7 mouse cellular contexts compared by ENCODE assay signal in the genomic region with DNA sequence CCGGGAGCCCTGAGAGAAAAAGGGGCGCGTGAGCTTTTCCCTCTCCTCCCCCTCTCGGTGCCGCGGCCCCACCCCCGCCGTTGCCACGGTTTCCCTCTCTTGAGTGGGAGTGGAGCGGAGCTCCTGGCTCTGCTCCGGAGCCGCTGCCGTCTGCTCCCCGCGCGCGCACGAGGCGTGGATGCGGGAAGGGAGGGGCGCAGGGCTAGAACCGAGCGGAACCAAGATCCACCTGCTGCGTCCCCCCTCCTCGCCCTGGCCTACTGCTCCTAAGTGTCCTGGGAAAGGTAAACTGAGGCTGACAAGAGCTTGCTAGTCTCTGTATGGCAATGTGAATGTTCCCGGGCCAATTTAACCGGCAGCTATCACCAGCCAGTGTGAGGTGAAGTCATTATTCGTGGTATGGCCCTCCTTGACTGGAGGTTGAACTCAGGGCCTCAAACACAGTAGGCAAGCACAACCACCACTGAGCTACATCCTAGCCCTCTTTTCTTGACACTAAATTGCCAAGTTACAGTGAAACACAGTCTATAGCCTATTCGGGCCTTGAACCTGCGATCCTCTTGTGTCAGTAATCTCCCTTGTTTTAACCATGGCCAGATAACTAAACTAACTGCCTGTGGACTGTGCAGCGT. TPM values are rescaled to one million over a fixed set of nuclear protein-coding genes. Genes with fewer than 3 reads are reported as not detected.
DNase-seq lines count a peak whose midpoint lies in the region; ATAC-seq and TF ChIP-seq lines count a peak whose summit lies in the region.

No protein-coding gene starts in this region.

- peak overlapping the region; percentile 86 for H3K4me3 ChIP-seq in left cerebral cortex, adult 2 months
- peak overlapping the region; percentile 68 for H3K4me3 ChIP-seq in forebrain, embryonic 10.5 days
- peak overlapping the region; percentile 60 for H3K4me3 ChIP-seq in intestine, embryonic 16.5 days (ENCODE audit: low read length)
- H3K4me3 ChIP-seq in lung, postnatal 0 days (ENCODE audit: low read depth, low read length) = peak overlapping the region; percentile 67
- peak overlapping the region; percentile 77 for H3K4me3 ChIP-seq in small intestine, adult 2 months (ENCODE audit: low read depth, low read length)

- H3K27ac ChIP-seq in left cerebral cortex, adult 2 months = peak overlapping the region; percentile 97
- peak overlapping the region; percentile 90; the same call in 1 of the 2 replicates for H3K27ac ChIP-seq in forebrain, embryonic 10.5 days
- H3K27ac ChIP-seq in intestine, embryonic 16.5 days (ENCODE audit: low read length) = peak overlapping the region; percentile 94
- H3K27ac ChIP-seq in lung, postnatal 0 days (ENCODE audit: low read length) = peak overlapping the region; percentile 32; the same call in 1 of the 2 replicates
- H3K27ac ChIP-seq in small intestine, adult 2 months (ENCODE audit: insufficient read depth, low read depth, low read length) = peak overlapping the region; percentile 97

- peak overlapping the region; percentile 100 for H3K4me2 ChIP-seq in intestine, embryonic 16.5 days (ENCODE audit: low read depth, low read length)
- peak overlapping the region; percentile 100 for H3K4me2 ChIP-seq in lung, postnatal 0 days (replicated peaks; ENCODE audit: low read depth, low read length)

- no peak for TF ChIP-seq POLR2A in small intestine, adult 2 months (IDR thresholded peaks at IDR 0.05; ENCODE audit: low read depth, low read length)

- ATAC-seq in intestine, embryonic 16.5 days = no peak
- ATAC-seq in lung, postnatal 0 days = no peak

- DNase-seq in left cerebral cortex, adult 2 months (ENCODE audit: extremely low spot score in 1 of 2, low spot score in 2 of 2) = peak; percentile 77 to 79
- DNase-seq in left cerebral cortex, postnatal 4 days = no peak
- no peak for DNase-seq in forebrain, embryonic 10.5 days (ENCODE audit: extremely low spot score, low spot score)
- no peak for DNase-seq in lung, postnatal 0 days (ENCODE audit: low spot score)
- DNase-seq in adrenal gland, adult 18-20 months (ENCODE audit: low spot score in 2 of 2) = no peak

- H3K9ac ChIP-seq in intestine, embryonic 16.5 days (ENCODE audit: low read depth, low read length) = peak overlapping the region; percentile 74
- H3K9ac ChIP-seq in lung, postnatal 0 days (replicated peaks; ENCODE audit: low read depth) = no peak overlapping the region

- no peak for TF ChIP-seq EP300 in lung, postnatal 0 days (IDR thresholded peaks at IDR 0.05)

- intact Hi-C loops in left cerebral cortex, adult 2 months (cut with DNase I) = no loop called here
- intact Hi-C loops in left cerebral cortex, postnatal 4 days (cut with DNase I) = no loop called here

- WGBS in forebrain, embryonic 10.5 days = 9% methylated on average over 23 of the region's 31 CpGs
- 8% methylated on average over 31 of the region's 31 CpGs for WGBS in intestine, embryonic 16.5 days
- 12% methylated on average over 13 of the region's 31 CpGs for WGBS in lung, postnatal 0 days
- 5% methylated on average over 31 of the region's 31 CpGs for WGBS in small intestine, adult 2 months

- H3K27me3 ChIP-seq in forebrain, embryonic 10.5 days (ENCODE audit: poor library complexity, severe bottlenecking) = peaks cover 93% of the 10 kb centered on the region
- peaks cover 4% of the 10 kb centered on the region; the same call in 1 of the 2 replicates for H3K27me3 ChIP-seq in intestine, embryonic 16.5 days (replicated peaks; ENCODE audit: control insufficient read depth, insufficient read depth, low read length)
- H3K27me3 ChIP-seq in lung, postnatal 0 days (replicated peaks; ENCODE audit: insufficient read depth, low read length) = peaks cover 17% of the 10 kb centered on the region; the same call in 1 of the 2 replicates
- no peaks in the 10 kb centered on the region for H3K27me3 ChIP-seq in small intestine, adult 2 months (ENCODE audit: control insufficient read depth, insufficient read depth, low read length)

- peaks cover 50% of the 10 kb centered on the region for H3K4me1 ChIP-seq in forebrain, embryonic 10.5 days
- peaks cover 32% of the 10 kb centered on the region for H3K4me1 ChIP-seq in intestine, embryonic 16.5 days (ENCODE audit: control insufficient read depth, insufficient read depth, low read length)
- peaks cover 25% of the 10 kb centered on the region for H3K4me1 ChIP-seq in lung, postnatal 0 days (ENCODE audit: insufficient read depth, low read depth, low read length)
- H3K4me1 ChIP-seq in small intestine, adult 2 months (ENCODE audit: control insufficient read depth, insufficient read depth, insufficient read length, low read length) = peaks cover 21% of the 10 kb centered on the region

- no peaks in the 10 kb centered on the region for H3K9me3 ChIP-seq in forebrain, embryonic 10.5 days
- no peaks in the 10 kb centered on the region for H3K9me3 ChIP-seq in intestine, embryonic 16.5 days (ENCODE audit: control insufficient read depth, low read length)
- H3K9me3 ChIP-seq in lung, postnatal 0 days (ENCODE audit: low read length) = no peaks in the 10 kb centered on the region

- TF ChIP-seq CTCF in left cerebral cortex, adult 2 months (IDR thresholded peaks at IDR 0.05) = no peak
- TF ChIP-seq CTCF in lung, postnatal 0 days (IDR thresholded peaks at IDR 0.05) = no peak
- TF ChIP-seq CTCF in small intestine, adult 2 months (IDR thresholded peaks at IDR 0.05; ENCODE audit: extremely low read depth, insufficient read length, insufficient replicate concordance, low read depth, low read length) = no peak

- H3K36me3 ChIP-seq in forebrain, embryonic 10.5 days (replicated peaks) = no peaks in the 10 kb centered on the region
- H3K36me3 ChIP-seq in intestine, embryonic 16.5 days (ENCODE audit: control insufficient read depth, insufficient read depth, low read length) = no peaks in the 10 kb centered on the region
- no peaks in the 10 kb centered on the region for H3K36me3 ChIP-seq in lung, postnatal 0 days (ENCODE audit: insufficient read depth, low read length)
- no peaks in the 10 kb centered on the region for H3K36me3 ChIP-seq in small intestine, adult 2 months (ENCODE audit: control insufficient read depth, insufficient read depth, low read length)

RNA-seq across cellular contexts. Expression of a gene that starts 1.2 kb away (rescaled TPM):
- total RNA-seq in left cerebral cortex, adult 2 months (2021) = 100 to 1,000 TPM; 186 to 195 TPM
- total RNA-seq in left cerebral cortex, postnatal 4 days (2021) = 10 to 100 TPM; 15.1 to 19.5 TPM
- 1.2 and 1.8 TPM in 2 replicates for polyA plus RNA-seq in forebrain, embryonic 10.5 days (2016; fragmentation: Nextera tagmentation; extraction: Ambion mirVana)
- 7.5 and 7.9 TPM in 2 replicates for polyA plus RNA-seq in intestine, embryonic 16.5 days (2015; fragmentation: Nextera tagmentation; extraction: Ambion mirVana)
- 6.5 and 6.6 TPM in 2 replicates for polyA plus RNA-seq in lung, postnatal 0 days (2015; fragmentation: Nextera tagmentation; extraction: Ambion mirVana)
- 21.6 and 39.7 TPM in 2 replicates for polyA plus RNA-seq in small intestine, adult 2 months (2012; rRNA removed)
- total RNA-seq in adrenal gland, adult 18-20 months (2021) = 1 to 10 TPM; 2.1 to 4.0 TPM

RNA-seq across cellular contexts. Expression of a gene that starts 16.9 kb away (rescaled TPM):
- total RNA-seq in left cerebral cortex, adult 2 months (2021) = 10 to 100 TPM; 22.5 to 25.0 TPM
- 1 to 10 TPM; 1.3 to 2.3 TPM for total RNA-seq in left cerebral cortex, postnatal 4 days (2021)
- 0.33 TPM in 1 of 2 replicates, not detected in the other for polyA plus RNA-seq in forebrain, embryonic 10.5 days (2016; fragmentation: Nextera tagmentation; extraction: Ambion mirVana)
- polyA plus RNA-seq in intestine, embryonic 16.5 days (2015; fragmentation: Nextera tagmentation; extraction: Ambion mirVana) = 0.86 and 1.1 TPM in 2 replicates
- 0.79 and 1.3 TPM in 2 replicates for polyA plus RNA-seq in lung, postnatal 0 days (2015; fragmentation: Nextera tagmentation; extraction: Ambion mirVana)
- polyA plus RNA-seq in small intestine, adult 2 months (2012; rRNA removed) = 1.8 and 2.0 TPM in 2 replicates
- total RNA-seq in adrenal gland, adult 18-20 months (2021) = 1 to 10 TPM in 1 of 2 experiments, under 1 TPM in 1; 0.99 to 1.1 TPM

RNA-seq across cellular contexts. Expression of a gene that starts 44.0 kb away (rescaled TPM):
- 10 to 100 TPM; 18.6 to 19.5 TPM for total RNA-seq in left cerebral cortex, adult 2 months (2021)
- total RNA-seq in left cerebral cortex, postnatal 4 days (2021) = 10 to 100 TPM; 17.6 to 18.4 TPM
- 42.3 and 43.5 TPM in 2 replicates for polyA plus RNA-seq in forebrain, embryonic 10.5 days (2016; fragmentation: Nextera tagmentation; extraction: Ambion mirVana)
- 22.9 and 23.8 TPM in 2 replicates for polyA plus RNA-seq in intestine, embryonic 16.5 days (2015; fragmentation: Nextera tagmentation; extraction: Ambion mirVana)
- polyA plus RNA-seq in lung, postnatal 0 days (2015; fragmentation: Nextera tagmentation; extraction: Ambion mirVana) = 10.0 and 11.0 TPM in 2 replicates
- polyA plus RNA-seq in small intestine, adult 2 months (2012; rRNA removed) = 12.8 and 18.2 TPM in 2 replicates
- 10 to 100 TPM; 12.5 to 14.4 TPM for total RNA-seq in adrenal gland, adult 18-20 months (2021)

RNA-seq across cellular contexts. Expression of a gene that starts 54.2 kb away (rescaled TPM):
- 100 to 1,000 TPM; 203 to 208 TPM for total RNA-seq in left cerebral cortex, adult 2 months (2021)
- total RNA-seq in left cerebral cortex, postnatal 4 days (2021) = 10 to 100 TPM; 40.9 to 50.9 TPM
- 27.0 and 27.6 TPM in 2 replicates for polyA plus RNA-seq in forebrain, embryonic 10.5 days (2016; fragmentation: Nextera tagmentation; extraction: Ambion mirVana)
- polyA plus RNA-seq in intestine, embryonic 16.5 days (2015; fragmentation: Nextera tagmentation; extraction: Ambion mirVana) = 11.4 and 12.9 TPM in 2 replicates
- 7.3 and 7.9 TPM in 2 replicates for polyA plus RNA-seq in lung, postnatal 0 days (2015; fragmentation: Nextera tagmentation; extraction: Ambion mirVana)
- 3.2 and 6.3 TPM in 2 replicates for polyA plus RNA-seq in small intestine, adult 2 months (2012; rRNA removed)
- total RNA-seq in adrenal gland, adult 18-20 months (2021) = 1 to 10 TPM; 2.5 to 3.5 TPM

Comparison
In these comparisons a context has a peak if more than half of its experiments do, and no peak if none do; other contexts are left out.
1. DNase-seq: peak in left cerebral cortex, adult 2 months (2 of 2); none in left cerebral cortex, postnatal 4 days (single experiment), forebrain, embryonic 10.5 days (single experiment), lung, postnatal 0 days (single experiment) and adrenal gland, adult 18-20 months (0 of 2).
2. H3K27ac ChIP-seq: peak in every context shown above with its lines; median percentile 97 in left cerebral cortex, adult 2 months; 97 in small intestine, adult 2 months; 94 in intestine, embryonic 16.5 days; 90 in forebrain, embryonic 10.5 days; 32 in lung, postnatal 0 days.
3. Peak in every context shown above with its lines, with median percentiles within 50 percentile points of each other: H3K4me3 ChIP-seq.